Mouse (Mus musculus) E14TG2a.4 (cell line): ENCODE data around the gene Efna5.

Experiments
- CTCF ChIP-seq: conservative IDR thresholded peaks from 2 replicates; pipeline ENCODE4 v1.5.1; 2014; ENCODE audit warnings: low read length
- POU5F1 ChIP-seq: IDR thresholded peaks from 2 replicates; pipeline ENCODE4 v1.6.1; 2014; ENCODE audit warnings: low read length, borderline replicate concordance

- no peak for TF ChIP-seq CTCF
- no peak for TF ChIP-seq POU5F1
Measured at GRCm38 (mm10) chr17:62614708-62615107, 266.4 kb downstream of the Efna5 start.
